Mouse (Mus musculus) embryonic fibroblast, embryonic 13.5 days (primary cell): ENCODE results near the gene BC049762.

ENCODE experiments used
- CTCF ChIP-seq: IDR thresholded peaks from 2 replicates; pipeline ENCODE4 v1.5.1; 2011; ENCODE audit warnings: mild to moderate bottlenecking, control low read depth, low read length, moderate library complexity, borderline replicate concordance; ENCODE audit not compliant: insufficient read depth
- POLR2A ChIP-seq: IDR thresholded peaks from 2 replicates; pipeline ENCODE4 v1.6.1; 2011; ENCODE audit warnings: low read depth, mild to moderate bottlenecking, control low read depth, low read length, moderate library complexity

GRCm38 (mm10) chr11:51295742-51296141 is 32.9 kb upstream of the BC049762 start:
- TF ChIP-seq CTCF, result no peak
- no peak for TF ChIP-seq POLR2A
